Mouse (Mus musculus): ENCODE data around the gene Spp2.

The Spp2 gene

DNA sequence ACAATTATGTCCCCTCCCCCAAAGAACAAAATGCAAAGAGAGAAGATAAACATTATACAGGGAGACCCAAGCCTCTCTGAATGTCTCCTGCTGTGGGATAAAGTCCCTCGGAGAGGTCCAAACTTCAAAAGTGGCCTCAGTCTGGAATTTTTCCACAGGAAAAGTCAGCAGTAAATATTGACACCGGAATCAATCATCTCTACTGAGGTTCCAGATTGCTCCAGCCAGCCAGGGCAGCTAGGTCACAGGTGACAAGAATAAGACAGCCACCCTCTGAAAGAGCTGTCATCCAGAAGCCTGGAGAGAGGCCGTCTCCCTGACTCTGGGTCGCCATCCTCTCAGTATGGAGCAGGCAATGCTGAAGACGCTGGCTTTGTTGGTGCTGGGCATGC is at the start of gene Spp2:
Gene Spp2 (plus strand): TSS at position 155 of the 392 bp plus-strand sequence.
- DNase-seq: no peak

DNA sequence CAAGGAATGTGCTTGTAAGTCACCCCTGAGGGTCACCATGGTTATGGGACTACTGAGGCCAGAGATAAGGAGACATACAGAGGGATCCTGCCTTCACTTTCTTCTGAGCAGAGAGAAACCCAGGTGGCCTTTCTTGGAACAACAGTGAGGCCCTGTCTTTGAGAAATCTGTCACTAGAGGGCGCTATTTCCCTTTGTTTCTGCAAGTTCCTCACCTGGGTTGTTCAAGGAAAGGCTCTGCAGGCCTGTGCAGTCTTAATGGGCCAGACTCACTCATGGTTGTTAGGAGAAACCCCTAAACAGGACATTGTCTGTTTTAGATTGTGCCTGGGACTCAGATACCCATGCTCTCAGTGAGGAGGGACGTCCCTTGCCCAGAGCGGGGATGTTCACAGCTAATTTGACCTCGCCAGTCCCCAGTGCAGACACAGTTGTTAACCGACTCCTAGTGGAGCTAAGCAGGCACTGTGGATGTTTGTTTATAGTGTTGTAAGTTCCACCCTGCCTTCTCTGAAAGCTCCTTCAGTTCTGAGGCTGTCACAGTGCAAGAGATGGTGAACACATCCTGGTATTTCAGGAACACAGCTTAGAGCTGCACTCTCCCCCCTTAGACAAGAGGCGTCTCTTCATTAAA is 49.2 kb upstream of the Spp2 start:
- DNase-seq: peak; percentile 9 to 50

DNA sequence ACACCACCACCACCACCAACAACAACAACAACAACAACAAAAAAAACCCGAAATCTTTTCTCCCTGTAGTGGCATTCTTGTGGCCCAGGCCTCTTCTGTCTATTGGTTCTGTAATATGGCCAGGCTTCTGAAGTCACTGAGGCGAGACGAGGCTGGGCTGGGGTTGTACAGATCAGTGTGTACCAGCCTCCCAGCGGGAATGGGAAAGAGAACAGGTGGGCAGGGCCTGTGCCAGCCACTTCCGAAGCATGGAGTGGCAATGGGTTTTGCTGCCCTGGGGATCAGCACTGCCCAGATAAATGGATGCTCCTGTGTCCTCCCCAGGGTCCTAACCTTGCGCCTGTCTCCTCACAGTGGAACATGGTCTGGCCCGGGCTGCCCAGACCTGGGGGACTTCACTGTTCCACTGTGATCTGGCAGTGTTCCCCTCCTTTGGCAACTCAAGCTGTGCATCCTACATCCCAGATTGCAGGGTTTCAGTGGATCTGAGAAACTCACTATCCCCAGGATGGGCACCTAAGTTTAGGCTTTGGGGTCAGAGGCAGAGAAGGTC is 48.6 kb upstream of the Spp2 start:
- no peak for DNase-seq

DNA sequence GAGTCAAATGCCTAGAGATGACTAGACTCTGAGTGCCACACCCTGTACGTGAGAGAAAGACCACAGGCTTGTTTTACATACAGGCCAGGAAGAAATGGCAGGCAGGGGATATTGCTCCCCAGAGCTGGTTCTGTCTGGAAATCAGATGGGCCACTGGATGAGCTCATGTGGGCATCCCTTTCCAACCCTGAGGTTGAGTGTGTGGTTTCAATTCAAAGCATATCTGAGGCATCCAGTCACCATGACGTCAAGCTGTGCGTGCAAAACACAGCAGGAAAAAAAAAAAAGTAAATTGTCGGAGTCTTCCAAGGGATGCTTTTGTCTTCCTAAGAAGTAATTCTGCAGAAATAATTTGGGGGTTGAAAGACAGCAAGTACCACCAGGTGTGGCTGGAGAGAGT is 45.7 kb upstream of the Spp2 start:
- no peak for DNase-seq

DNA sequence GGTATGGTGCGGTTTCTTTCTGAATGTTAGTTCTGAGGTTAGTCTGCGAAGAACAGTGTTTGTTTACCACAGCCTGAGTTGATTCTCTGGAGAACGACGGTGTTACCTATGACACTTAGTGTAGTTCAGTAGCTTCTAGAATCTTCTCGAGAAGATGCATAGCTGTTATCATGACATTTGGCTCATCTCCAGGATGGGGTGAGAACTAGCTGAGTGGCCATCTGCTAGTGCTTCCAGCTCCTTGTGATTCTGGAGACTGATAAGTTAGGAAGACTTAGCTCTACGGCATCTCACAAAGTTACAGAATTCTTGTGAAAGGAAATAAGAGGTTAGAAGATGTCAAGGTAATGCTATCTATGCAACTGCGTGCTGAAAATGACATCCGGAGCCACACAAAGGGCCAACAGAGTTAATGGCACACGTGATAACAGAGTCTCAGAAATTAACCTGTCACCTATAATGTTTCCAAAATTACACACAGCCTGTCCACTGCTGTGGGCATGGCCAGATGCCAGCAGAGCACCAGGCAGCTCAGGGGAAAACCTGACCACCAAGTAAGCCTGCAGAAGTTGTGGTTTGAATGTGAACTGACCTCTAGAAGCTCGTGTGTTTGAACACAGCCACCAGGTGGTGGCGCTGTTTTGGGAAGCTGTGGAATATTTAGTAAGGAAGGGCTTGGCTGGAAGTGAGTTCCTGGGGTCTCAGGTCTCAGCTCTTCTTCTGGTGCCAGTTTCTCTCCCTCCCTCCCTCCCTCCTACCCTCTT is 39.7 kb upstream of the Spp2 start:
- DNase-seq: no peak

DNA sequence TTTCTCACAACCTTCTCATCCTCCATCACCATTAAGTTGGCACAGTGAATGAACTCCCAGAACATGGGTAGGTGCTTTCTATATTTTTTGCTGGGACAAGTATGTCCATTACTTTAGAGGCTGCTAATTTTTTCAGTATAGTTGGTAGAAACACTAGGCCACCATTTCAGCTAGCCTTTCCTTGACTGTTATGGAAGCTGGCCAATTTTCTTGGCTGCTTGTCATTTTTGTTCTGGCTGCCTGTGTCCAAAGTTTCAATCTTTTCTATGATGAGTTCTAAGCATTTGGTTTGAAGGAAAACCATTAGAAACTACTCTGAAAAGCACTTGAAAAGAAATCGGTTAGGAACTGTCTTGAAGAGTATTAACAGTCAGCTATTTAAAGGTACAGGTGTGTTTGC is 28.3 kb upstream of the Spp2 start:
- DNase-seq: no peak

DNA sequence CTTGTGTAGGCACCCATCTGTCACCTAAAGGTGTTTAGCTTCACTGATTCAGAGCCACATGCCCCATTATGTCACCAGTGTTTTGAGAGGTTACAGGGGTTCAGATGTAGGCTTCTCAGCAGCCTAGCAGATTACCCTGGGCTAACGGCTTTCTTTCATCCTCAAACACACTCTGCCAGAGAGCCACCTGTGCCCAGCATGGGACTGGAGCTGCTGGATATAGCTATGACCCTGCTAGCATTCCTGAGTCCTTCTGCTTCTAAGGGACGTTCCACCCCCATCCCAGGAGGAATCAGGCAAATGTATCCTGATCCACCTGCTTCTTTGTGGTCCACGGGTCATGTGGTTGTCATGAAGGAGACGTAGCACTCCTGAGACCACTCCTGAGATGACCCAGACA is 15.1 kb upstream of the Spp2 start:
- DNase-seq: no peak

DNA sequence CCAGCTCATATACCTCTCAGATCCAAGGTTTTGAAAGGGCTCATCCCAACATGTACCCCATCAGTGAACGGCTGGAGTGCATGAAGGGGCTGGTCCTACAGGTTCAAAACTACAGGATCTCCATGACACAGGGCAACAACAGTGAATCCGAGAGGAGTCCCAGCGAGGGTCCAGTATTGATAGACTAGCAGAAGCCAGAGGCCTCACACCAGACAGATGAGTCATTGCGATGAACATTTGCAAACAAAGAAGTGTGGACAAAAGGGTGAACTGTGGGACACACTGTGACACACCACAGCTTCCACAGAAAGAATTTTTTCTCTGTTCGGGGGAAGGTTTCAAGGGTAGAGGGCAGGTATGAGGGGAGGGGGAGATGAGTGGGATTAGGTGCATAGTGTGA is 13.4 kb upstream of the Spp2 start:
- no peak for DNase-seq

DNA sequence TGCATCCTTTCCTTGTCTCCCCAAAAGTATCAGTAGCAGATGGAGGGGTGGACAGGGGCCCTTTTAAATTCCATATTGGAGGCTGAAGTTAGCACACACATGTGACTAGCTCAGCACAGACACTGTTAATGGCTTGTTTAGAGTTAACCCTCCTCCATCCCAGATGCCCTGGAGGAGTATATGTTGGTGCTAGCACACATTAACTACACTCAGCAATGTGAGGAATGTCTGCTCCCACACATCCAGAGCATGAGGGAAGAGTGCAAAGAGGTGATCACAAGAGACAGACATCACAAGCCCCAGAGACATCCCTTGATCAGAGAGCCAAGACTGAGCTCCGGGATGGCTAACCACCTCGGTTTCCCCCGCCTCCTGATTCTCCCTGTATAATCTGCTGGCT is 3.4 kb upstream of the Spp2 start:
- DNase-seq: no peak

DNA sequence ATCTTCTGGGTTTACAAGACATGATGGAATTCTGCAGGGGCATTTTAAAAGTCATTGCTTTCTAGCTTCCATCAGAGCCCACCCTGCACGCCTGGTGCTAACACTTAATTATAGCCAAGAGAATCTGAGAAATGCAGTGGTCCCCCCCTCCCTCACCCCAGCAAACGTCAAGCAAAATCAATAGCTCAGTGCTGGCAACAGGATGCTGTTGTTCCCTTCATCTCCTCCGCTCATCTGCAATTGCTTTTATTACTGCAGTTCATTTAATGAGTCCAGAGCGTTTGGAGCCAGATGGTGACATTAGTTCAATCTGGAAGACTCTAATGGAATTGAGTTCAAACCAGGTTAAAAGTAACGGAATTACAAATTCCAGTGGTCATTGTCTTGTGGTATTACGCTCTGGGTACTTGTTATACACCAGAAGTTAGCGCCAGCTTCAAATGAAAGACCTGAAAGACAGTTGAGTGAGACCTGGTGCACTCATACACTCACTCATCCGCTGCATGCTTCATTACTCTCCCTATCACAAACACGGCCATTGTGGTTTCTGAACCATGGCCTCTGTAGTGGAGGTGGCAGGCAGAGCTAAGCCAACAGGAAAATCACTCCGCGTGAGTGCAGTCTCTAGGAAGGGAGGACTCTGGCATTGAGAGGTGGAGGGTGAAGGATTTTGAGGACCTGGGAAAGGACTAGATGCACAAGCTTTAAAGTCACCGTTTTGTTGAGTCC is 519 bp upstream of the Spp2 start:
- DNase-seq: no peak

DNA sequence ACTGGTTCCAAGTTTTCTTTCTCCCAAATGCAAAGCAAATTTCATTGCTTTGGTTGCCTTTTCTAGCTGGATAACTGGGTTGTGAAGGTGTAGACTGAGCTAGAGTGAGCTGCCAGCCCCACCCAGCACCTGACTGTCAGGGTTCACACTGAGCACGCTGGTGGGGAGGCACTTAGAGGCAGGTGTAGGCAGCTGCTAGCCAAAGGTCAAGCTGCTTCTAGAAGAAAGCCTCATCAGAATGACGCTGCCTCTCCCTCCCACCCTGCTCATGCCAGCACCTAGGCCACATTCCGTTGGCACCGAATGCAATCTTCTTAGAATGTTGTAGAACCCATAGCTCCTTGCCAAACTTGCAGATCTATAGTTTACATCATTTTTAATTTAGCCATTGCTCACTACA is 1.6 kb downstream of the Spp2 start:
- no peak for DNase-seq

DNA sequence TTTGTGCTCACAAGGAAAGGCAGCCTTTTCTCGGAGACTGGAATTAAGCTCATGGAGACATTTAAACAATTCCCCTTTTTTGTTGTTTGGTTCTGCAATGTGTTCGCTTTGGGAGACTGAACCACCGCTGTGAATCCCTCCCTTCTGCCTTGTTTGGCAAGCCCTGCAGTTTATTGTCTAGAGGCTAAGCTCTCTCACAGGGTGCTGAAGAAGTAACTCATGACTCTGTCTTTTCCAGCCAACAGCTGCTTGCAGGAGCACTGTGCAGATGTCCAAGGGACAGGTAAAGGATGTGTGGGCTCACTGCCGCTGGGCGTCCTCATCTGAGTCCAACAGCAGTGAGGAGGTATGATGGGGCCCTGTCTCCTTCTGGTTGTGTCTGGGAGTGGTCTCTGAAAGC is 5.3 kb downstream of the Spp2 start:
- DNase-seq: no peak

DNA sequence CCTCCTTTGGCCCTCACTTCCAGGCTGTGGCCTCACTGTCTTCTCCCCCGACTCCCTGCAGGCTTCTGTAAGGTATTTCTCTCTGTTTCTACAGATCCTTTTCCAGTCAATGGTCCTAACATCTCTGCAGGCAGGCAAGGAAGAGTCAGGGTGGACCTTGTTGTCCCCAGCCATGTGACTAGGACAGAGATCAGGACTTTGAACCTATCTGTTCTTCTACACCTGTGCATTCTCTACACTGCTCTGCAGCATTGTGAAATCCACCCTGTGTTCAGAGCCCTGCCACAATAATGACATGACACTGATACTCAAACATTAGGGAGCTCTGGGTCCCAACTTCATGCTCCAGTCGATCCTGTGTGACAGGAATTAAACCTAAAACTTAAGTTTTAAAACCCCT is 12.2 kb downstream of the Spp2 start:
- no peak for DNase-seq

DNA sequence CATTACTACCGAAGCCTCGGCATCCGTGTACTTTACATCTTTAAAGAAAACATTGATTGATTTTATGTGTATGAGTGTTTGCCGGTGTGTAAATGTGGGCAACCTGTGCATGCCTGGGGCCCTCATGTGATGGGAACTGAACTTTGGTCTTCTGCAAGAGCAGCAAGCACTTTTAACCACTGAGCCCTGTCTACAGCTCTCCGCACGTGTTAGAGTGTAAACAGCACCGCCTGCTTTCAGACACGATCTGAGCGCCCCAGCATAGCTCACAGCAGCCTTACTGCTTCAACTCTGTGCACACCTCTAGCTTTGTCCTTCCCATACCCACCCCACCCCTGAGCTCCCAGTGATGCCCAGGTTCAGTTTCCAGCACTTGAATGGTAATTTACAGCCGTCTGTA is 15.3 kb downstream of the Spp2 start:
- DNase-seq: no peak

DNA sequence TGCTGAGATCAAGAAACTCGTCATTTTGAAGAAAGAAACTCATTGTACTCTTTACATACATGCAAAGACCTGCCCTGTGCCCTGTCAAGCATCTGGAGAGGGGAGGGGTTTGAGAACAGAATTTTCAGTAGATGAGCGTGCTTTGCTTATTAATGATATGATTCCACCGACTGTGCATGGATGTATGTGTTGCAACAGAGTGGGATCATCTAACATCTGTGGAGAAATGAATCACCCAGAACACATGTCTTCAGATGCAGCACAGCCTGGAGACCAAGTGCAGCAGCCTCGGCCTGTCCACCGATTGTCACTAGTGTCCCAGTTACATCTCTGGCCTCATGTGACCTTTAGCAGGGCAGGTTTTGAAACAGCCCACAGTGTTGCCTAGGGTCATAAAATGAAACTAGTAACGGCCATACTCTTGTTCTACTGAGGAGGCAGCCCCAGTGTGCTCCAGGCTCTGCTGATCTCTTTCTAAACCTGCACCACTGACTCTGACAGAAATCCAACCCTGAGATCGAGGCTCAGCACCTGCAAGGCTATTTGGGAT is 16.2 kb downstream of the Spp2 start:
- no peak for DNase-seq

DNA sequence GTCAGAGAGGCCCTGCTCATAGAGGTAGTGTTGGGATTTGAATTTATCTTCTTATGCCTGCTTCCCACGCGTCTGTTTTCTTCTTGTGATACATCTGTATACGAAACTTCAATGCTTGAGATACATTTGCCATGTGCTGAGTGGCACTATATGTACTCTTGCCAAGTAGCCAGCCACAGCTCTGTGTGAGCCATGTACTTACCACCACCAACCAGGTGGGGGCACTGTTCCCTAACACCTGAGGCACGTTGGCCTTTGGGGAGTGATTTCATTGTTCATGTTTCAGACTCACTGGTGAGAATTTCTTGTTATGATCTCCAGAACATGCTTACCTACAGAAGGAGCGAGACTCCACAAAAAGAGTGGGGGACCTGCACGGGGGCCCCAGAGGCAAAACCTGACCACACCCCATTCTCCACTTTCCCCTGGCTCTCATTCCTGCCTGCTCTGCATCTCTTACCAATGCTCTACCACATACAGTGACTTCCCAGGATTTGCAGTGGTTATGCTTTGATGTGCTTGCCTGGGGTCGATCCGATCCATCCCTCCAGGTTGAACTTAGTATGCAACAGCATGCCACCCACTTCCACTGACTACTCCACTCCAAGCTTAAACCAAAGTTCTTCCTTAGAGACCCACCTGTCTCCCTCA is 18.0 kb downstream of the Spp2 start:
- peak; percentile 74 to 78 for DNase-seq

DNA sequence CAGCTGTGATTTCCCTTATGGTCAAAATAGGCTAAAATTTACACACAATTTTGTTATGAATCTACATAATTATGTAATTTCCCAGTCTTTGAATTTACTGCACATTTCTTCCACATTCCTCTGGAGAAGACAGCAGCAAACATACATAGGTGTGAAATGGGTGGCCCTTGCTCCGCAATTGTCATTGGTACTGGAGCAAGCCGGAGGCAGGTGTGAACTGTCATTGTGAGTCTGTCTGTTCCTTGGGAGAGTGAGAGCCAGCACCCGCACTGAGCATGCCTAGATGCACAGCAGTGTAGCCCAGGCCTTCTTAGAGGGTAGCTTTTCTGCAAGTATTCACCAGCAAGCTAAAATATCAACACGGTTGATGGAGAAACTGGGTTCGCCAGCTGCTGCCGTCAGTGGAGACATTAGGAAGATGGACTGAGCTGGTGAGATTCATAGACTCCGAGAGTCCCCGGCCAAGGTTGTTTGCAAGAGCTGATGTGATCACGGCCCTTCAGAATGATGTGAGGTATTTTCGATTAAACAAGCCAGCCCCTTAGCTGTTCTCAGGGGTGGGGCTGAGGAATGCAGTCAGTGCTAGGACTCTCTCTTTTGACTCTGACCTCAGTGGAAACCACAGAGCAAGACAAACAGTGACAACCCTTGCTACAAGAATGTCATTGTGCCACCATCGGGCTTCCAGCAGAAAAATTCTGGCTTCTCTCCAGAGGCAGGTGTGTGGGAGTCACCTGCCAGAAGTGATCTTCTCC is 21.4 kb downstream of the Spp2 start:
- DNase-seq: peak; percentile 49 to 74

DNA sequence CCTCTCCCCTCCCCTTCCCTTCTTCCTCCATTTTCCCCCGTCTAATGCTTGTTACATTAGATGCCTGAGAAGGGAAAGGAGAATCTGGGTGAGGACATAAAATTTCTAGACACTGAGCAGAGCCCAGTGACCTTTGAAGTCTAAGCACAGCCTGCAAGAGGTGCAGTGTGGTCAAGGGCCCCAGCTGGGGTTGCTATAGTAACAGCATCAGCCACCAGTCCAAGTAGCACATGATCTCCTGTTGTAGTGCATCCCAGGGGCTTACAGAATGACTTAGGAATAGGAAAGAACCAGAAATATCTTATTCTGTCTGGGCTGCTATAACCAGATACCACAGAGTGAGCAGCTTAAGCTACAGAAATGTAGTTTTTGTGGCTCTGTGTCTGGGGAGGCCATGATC is 22.7 kb downstream of the Spp2 start:
- DNase-seq: no peak

DNA sequence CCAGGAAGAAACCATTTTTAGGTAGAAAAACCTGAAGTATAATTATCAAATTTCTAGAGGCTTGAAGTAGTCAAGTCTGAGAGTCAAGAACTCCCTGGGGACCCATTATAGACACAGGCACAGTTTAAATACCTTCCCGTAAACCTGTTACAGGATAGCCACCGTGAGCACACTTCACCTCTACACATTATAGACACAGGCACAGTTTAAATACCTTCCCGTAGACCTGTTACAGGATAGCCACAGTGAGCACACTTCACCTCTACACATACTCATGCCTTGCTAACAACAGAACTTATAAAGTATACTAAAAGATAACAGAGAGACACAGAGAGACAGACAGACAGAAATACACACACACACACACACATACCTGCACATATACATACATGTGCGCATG is 24.5 kb downstream of the Spp2 start:
- no peak for DNase-seq

DNA sequence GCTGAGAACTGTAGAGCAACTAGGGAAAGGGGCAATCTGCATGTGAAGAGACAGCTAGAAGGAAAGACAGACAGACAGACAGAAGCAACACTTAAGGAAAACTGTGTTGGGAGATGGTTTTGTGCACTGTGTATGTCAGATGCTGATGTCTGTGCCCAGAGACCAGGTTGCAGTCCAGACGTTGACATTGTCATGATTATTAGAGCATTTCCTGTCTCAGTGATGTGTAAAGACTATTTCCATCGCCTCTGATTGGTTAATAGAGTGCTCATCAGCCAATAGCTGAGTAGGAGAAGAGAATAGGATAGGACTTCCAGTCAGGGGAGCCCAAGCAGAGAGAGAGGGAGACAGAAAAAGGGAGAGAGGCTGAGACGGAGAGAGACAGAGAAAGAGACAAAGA is 25.8 kb downstream of the Spp2 start:
- DNase-seq: no peak

DNA sequence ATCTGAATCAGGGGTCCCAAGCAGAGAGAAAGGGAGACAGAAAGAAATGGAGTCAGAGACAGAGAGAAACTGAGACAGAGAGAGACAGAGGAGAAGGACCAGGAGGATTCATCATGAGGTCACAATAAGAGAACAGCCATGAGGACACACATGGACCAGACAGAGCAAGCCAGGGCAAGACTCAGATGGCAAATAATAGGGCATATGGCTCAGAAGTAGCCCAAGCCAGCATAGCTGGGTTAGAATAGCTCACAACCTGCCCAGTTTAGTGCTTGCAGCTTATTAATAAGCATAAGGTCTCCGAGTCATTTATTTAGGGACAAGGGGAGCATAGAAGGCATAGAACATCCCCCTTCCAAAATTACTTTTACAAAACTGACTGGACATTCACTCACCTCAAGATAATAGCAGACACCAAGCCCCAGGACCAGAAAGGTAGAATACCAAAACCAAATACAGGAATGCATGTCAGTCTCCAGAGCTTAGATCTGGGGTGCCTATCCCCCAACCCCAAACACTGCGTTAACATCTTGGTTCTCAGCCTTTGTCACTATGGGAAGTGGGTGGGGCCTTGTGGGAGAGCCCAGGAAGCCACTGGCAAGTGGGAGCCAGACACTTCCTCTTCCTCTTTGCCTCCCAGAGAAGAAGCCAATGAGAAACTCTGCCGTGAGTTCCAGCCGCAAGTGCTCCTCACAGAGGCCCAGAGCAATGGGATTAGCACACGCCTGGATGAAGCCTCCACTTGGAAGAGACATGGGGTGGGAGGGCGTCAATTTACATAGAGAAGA is 26.5 kb downstream of the Spp2 start:
- DNase-seq: no peak

Data from lung, adult 18-20 months (tissue).